Mouse (Mus musculus) layer of hippocampus, adult 8-10 months (tissue): ENCODE measurements around the gene Cyp1a2. TPM values are rescaled to one million over a fixed set of nuclear protein-coding genes. Genes with fewer than 3 reads are reported as not detected.
A peak's percentile ranks its signal among the peaks of the same experiment; 100 is the strongest.

ENCODE experiments used
- DNase-seq, 2 experiments: peaks; one replicate each; pipeline ENCODE4 v3.0.0; 2022; ENCODE audit warnings: low spot score in 2 of 2
- total RNA-seq, 4 experiments: library from RNA; stranded (reverse); gene quantifications; 2 replicates each; pipeline ENCODE4 v1.2.4; 2022

Cyp1a2 gene
- total RNA-seq, 4 experiments from 2014 or later: not detected

DNA sequence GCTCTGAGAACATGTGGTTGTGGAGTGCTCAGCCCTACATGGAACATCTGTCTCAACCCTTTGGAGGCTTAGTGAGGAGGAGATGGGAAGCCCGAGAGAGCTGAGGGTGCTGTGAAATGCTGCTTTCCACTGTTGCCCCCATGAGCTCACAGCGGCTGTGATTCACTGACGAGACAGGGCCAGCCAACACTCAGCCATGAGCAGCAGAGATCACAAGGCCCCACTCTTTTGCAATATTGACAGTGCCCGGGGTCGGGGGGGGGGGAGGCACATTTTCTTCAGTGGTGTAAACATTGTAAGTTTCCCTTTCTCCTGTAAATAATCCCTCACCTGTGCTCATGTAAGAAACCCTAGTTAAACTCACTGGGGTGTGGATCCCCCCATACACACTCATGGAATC lies 12.0 kb downstream of the Cyp1a2 start:
- no peak for DNase-seq

DNA sequence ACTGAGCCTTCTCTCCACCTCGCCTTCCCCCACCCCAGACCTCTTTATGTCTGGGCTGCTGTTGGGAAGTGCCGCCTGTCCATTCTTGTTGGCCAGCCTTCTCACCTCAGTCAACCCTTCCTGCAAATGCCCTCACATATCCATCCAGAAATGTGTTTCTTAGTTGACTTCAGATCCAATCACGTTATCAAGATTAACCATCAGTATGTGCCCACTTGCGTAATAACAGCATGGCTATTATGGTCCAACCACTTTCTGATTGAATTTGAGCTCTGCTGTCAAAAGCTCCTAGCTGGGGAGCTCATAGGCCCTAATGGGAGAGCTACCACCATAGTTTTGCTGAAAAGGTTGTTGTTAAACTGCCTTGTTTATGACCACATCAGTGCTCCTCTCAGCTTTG lies 12.5 kb downstream of the Cyp1a2 start:
- no peak for DNase-seq

DNA sequence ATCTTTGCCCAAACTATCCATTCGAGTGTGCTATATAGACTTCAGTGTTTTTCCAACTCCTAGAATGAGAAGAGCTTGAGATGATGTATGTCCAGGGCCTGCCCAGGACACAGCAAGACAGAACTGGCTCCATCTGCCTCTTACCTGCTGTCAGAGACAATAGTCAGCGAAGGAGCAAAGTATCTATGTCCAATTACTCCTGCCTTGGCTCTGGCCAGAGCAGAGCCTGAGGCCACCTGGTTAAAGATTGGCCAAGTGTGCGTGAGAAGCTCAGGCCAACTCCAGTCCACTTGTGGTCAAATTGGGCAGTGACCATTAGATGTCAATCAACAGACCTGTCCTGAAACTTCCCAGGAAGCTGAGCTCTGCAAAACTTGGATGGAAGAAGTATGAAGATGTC lies 13.9 kb downstream of the Cyp1a2 start:
- DNase-seq: no peak

DNA sequence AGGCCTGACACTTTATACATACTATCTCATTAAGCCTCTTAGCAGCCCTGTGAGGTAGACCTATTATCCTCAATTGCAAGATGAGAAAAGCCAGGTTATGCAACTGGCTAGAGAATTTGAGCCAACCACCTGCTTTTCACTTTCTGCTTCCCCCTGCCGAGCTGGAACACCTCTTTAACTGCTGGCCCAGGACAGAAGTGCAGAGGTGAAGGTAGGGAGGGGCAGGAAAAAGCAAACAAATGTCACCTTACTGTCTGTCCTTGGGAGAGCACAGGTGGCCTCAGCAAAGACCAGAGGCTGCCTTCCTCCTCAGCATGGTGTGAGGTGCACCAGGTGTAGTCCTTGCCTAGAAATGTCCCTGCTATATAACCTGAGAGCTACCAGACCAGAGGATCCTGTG lies 15.2 kb downstream of the Cyp1a2 start:
- DNase-seq: no peak

DNA sequence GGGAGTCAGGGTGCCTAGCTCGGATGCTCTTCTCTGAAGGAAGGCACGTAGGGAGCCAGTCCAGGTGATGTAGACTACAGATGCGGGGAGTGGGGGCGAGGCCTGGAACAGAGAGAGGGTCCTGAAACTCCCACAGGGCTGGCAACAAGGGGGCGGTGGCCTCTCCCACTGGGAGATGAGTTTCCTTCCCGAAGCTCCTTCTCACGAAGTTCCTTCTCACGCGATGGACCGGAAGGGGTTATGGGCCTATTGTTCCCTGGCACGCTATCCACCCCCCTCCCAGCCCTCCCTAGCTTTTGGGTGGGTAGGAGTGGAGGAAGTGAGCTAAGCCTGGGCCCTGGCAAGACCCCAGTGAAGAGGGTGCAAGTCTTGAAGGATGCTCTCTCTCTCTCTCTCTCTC lies 15.7 kb downstream of the Cyp1a2 start:
- DNase-seq: no peak

DNA sequence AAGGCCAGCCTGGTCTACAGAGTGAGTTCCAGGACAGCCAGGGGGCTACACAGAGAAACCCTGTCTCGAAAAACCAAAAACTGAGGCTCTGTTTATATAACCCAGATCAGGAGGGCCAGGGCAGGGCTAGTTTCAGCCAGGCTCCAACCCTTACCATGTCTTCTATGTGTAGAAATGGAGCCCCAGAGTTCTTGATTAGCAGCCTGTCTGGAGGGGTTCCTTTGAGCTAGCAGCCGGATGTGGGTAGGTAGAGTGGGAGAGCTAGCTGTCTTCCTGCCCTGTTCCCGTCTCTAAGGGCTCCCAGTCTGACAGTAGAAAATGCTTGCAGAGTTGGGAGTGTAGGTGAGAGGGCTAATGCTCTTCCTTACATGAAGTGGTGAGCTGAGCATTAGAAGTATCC lies 16.4 kb downstream of the Cyp1a2 start:
- DNase-seq: no peak

DNA sequence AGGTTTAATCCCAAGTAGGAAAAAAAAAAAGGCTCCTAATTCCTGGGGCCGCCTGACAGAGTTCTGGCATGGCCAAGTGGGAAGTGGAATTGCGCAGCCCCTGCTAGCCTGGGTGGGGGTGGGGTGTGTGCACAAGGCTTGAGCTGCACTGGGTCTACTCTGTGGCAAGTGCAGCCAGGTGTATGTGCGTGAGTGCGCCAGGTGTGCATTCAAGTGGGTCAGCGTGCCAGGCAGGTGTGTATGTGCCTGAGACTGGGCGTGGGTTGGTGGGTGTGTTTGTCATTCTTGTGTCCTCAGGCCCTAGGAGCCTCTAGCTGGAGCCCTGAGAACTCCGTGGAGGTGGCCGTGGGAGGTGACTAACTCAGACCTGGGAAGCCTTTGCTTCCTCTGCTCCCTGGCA lies 17.0 kb downstream of the Cyp1a2 start:
- no peak for DNase-seq

DNA sequence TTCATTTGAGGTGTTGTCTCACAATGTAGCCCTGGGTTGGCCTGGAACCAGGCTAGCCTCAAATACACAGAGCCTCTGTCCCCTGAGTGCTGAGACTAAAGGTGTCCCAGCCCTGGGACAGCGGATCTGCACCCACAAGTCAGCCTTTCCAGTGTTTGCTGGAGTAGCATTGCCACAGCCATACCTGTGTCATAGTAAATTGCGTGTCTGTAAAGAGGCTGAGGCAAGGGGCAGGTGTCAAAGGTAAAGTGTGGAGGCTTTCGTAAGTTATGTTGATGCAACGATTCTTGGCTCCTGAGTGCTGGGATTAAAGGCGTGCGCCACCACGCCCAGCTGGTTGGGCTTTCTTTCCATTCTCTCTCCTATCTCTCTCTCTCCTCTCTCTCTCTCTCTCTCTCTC lies 18.9 kb downstream of the Cyp1a2 start:
- DNase-seq: no peak

DNA sequence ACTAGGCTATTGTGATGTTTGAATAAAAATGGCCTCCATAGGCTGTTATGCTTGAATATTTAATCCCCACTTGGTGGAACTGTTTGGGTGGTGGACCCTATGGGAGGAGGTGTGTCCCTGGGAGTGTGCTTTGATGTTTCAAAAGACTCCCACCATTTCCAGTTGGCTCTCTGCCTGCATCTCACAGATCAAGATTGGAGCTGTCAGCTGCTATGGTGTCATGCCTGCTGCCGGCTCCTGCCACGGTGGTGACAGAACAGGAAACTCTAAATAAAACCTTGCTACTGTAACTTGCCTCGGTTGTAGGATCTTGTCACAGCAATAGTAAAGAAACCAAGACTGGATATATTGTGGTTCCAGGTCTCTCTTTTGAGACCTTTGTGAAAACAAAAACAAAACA lies 22.0 kb downstream of the Cyp1a2 start:
- no peak for DNase-seq

DNA sequence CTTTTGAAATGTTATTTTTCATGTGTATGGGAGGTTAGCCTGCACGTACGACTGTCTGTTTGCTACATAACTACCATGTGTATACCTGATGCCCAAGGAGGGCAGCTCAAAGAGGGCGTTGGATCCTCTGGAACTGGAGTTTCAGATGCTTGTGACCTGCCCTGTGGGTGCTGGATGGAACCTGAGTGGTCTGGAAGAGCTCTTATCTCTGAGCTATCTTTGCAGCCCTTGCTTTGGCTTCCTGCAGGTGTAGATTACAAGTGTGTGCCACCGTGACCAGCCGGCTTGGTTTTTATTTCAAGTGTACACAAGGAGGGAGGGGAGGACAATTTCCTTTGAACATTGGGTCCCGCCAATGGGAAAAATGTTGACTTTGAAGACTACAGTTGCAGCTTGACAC lies 23.0 kb downstream of the Cyp1a2 start:
- no peak for DNase-seq

DNA sequence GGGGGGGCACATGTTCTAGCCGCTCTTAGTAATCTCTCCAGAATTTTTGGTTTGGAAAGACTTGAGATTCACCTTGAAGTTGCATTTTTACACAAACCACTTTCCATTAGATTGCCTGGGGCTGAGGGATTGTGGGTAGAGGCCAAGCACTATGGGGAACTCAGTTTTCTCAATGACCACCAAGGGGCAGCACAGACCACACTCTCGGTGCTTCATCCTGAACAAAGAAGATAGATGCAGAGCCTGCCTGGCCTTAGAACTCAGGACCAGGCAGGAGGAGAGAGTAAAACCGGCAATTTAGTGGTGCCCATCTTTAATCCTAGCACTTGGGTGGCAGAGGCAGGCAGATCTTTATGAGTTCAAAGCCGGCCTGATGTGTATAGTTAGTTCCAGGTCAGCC lies 23.7 kb downstream of the Cyp1a2 start:
- peak; percentile 58 to 83 for DNase-seq

DNA sequence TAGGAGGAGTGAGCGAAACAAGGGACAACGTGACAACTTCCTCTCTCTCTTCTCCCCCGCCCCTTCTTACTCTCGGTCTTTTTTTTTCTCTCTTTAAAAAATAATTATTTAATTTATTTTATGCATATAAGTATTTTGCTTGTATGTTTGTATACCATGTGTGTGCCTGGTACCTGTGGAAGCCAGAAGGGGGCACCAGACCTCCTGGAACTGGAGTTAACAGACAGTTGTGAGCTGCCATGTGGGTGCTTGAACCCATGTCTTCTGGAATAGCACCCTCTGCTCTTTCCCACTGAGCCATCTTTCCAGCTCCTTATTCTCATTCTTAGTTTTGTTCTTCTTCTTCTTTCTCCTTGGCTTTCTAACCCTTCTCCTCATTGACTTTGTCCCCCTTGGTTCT lies 24.5 kb downstream of the Cyp1a2 start:
- DNase-seq: no peak

DNA sequence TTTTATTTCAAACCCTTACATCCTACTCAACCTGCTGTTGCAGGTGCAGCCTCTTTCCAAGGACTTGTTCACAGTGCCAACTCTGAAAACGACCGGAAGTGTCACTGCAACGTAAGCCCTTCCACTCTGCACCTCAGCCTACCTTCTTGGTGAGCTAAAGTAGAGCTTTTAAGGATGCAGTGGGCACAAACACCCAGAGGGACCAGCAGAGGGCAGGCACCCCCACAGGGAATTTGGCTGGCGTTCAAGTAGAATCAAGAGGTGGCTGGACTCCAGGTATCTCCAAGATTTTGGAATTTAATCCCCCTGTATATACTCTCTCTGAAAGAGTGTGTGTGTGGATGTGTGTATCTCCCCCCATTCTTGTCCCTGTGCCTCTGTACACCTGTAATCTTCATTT lies 25.7 kb downstream of the Cyp1a2 start:
- no peak for DNase-seq

DNA sequence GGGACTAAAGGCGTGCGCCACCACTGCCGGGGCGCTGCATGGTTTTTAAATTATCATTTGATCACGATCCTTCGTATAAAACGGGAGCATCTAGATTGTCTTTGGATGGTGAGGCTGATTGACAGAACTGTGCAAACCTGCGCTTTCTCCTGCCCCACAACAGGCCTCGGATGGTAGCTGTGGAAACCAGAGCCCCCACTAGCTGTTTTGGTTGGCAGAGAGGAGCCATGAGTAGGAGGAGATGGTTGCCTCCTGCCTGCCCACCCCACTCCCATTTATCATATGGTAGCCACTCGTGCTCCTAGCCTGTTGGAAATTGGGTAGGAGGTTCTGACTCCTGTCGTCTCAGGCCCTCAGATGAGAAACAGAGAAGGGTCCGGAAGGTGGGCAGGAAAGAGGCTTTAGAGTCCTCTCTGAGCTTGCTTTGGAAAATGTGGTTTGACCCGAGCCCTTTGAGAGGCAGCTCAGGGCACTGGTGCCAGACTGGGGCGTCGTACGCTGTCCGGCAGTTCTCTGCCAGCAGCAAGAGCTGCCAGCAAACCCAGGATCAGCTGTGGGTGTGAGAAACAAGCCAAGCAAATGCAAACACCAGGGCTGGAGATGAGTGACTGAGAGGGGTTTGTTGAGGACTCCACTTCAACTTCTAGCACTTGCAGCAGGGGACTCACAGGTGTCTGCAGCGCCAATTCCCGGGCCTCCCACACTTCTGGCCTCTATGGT lies 26.7 kb downstream of the Cyp1a2 start:
- no peak for DNase-seq

DNA sequence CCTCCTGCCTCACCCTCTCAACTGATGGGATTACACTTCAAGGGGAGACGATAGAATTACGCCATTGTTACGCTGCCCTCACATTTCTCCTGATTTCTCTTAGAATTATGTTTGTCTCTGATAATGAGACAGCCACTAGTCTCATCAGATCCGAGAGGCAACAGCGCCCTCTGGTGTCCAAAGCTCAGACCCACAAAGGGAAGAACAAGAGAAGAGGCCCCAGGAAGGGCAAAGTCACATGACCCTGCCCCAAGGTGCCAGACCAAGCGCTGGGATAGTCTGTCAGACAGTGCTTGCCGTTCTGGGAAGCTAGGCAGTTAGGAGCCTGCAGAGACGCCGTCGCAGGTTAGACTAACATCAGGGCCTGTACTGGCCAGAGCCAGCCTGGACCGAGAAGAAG lies 27.8 kb downstream of the Cyp1a2 start:
- peak; percentile 90 to 95 for DNase-seq

DNA sequence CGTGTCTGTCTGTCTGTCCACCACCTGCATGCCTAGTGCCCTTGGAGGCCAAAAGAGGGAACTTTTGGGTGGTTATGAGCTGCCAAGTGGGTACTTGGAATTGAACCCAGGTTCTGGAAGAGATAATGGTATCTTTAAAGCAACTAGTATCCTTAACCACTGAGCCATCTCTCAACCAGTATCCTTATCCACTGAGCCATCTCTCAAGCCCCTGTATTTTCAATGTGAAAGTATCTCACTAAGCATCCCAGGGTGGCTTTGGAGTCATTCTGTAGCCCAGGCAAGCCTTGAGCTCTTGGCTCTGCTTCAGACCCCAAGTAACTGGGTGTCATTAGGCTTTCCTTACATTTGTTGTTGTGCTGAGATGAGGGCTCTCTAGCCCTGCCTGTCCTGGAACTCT lies 28.5 kb downstream of the Cyp1a2 start:
- DNase-seq: no peak

DNA sequence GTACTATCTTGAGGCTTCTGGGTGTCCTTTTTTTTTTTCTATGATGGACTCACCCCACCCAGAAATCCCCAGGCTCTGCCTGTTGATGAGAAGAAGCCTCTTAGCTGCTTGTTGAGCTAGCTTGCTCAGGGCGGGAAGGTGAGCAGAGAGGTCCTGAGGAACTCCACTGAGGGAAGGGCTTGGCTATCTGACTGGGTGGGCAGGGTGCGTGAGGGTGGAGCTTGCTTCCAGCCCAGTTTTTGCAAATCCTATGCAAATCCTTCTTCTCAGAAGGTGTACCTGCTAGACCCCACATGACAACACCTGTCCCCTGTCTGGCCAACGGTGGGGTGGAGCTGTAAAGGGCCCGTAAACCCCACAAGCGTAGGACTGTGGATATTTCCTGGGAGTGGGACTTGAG lies 30.2 kb downstream of the Cyp1a2 start, which contains the start of gene Csk:
Gene Csk (minus strand): TSS at position 349 of the 400 bp plus-strand sequence.
- DNase-seq: no peak

DNA sequence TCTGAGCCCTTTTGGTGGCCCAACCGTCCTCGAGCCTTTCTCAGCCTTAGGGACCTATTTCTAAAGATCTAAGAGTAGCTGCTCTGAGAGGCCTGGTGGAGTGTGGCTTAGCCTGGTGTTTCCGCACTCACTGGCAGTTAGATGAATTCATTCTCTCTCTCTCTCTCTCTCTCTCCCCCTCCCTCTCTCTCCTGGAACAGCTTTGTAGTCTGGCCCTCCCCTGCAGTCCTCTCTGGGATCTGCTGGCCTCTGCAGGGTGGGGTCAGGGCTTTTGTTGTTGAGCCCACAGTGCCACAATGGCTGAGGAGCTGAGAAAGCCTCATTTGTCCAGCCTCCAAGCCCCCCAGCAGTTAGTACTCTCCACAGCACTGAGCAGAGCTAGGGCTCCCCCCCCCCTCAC lies 30.6 kb downstream of the Cyp1a2 start:
- no peak for DNase-seq

DNA sequence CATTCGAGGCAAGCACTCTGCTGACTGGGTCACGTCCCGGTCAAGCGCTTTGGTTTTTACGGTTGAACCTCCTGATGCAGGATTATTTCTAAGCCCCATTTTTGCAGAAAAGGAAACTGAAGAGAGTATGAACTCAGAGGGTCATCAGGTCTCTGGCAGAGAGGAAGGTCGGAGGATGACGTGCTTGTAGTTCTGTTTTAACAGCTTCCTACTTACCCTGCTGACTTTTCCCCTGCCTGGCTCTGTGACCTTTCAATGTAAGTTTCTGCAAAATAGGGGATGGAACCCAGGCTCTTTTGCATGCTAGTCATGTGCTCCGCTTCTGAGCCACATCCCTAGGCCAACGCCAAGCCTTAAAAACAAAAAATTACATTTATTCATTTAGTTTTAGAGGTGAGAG lies 31.2 kb downstream of the Cyp1a2 start:
- DNase-seq: no peak

DNA sequence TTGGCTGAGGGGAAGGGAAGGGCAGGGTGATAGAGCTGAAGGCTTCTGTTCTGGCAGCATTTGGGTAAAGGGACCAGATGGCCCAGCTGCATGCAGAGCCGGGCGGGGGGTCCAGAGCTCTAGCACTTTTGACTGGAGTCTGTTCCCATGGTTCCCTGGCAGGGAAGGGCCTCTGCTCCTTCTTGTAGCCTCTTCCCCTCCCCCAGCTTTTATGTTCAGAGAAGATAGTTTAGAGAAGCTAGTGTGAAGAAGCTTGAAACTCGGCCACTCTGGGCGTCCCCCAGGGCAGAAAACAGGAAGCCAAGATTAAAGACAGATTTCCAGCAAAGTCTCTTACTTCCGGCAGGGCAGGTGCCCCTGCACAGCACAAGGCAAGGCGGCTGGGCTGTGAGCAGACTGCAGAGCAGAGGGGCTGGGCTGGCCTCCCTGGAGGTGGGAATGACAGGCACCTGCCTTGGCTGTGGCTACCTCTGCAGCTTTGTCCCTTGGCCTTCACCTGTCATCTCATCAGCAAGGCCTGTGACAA lies 32.7 kb downstream of the Cyp1a2 start:
- DNase-seq: no peak

DNA sequence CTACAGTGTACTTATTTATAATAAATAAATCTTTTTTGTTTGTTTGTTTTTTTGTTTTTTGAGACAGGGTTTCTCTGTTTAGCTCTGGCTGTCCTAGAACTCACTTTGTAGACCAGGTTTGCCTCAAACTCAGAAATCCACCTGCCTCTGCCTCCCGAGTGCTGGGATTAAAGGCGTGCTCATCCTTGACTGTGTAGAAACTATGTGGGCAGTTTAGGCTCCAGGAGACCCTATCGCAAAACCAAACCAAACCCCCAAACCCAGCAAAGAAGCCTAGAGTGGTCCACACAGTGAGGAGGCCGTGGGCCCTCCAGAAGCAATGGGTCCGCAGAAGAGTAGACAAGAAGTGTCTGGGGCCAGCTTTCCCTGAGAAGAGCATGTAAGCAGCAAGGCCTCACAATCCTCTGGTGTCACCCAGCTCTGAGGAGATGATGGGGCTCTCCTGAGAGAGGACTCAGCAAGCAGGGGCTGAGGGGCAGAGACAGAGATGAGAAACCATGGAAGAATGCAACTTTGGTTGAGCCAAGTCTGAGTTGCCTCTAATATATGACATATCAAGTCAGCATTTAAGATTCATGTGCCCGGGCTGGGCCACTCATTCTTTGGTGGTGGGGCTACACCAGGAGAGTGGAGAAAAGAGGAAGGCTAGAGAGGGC lies 33.2 kb downstream of the Cyp1a2 start:
- DNase-seq: no peak

DNA sequence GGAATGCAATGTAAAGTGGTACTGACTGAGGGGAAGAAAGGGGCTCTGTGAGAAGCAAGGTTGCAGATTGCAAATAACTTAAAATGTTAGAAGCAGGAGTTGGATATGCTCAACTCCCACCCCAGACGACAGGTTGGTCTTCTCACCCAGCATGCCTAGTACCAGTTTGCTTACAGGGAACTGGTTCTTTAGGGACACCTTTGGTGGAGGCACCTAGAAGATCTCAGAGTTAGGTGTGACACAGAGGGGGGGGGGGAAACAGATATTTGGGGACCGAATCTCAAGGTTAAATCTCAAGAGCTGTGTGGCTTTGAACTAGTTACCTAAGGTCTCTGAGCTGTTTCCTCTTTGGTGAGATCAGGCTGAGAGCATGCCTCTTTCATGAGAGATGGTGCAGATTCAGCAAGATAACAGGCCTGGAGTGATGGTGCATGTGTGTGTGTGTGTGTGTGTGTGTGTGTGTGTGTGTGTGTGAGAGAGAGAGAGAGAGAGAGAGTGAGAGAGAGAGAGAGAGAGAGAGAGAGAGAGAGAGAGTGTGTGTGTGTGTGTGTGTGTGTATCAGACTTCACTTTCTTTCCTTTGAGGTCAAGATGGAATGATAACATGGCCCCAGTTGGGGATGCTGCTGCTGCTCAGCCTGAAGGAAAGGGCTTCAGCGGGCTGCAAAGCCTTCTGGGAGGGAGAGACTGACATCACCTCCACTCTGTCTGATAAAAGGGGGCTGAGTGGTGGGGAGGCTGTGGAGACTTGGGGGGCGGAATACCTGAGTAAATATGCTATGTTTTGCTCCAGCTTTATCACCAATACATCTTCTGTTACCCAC lies 36.0 kb downstream of the Cyp1a2 start:
- no peak for DNase-seq
